Mouse (Mus musculus) neural tube, embryonic 13.5 days (tissue): ENCODE measurements at regions not wholly inside any gene's neighbourhood (a gene's known extent, or its start where the extent isn't known, plus 50 kb on each side); places are given as distances from the start of the nearest gene placed in this dataset.
A peak's percentile ranks its signal among the peaks of the same experiment; 100 is the strongest.

Experiments used
- ATAC-seq: fragments of 200-750 bp; cut with Nextera tagmentation; 2 replicates; pipeline ENCODE4 v1.8.0; 2017; ENCODE audit warnings: low read depth, mild to moderate bottlenecking, moderate TSS enrichment, moderate library complexity
- H3K27ac ChIP-seq: fragments of 300-500 bp; sonication (generic); replicated peaks from 2 replicates; pipeline ENCODE4 v1.5.1; 2015; ENCODE audit warnings: moderate library complexity, mild to moderate bottlenecking, inconsistent platforms
- H3K27me3 ChIP-seq: fragments of 300-500 bp; sonication (generic); 2 replicates; pipeline ENCODE4 v1.6.1; 2015; ENCODE audit warnings: mild to moderate bottlenecking, inconsistent platforms
- H3K36me3 ChIP-seq: fragments of 300-500 bp; sonication (generic); 2 replicates; pipeline ENCODE4 v1.6.1; 2015; ENCODE audit warnings: mild to moderate bottlenecking, inconsistent platforms
- H3K4me1 ChIP-seq: fragments of 300-500 bp; sonication (generic); replicated peaks from 2 replicates; pipeline ENCODE4 v1.6.1; 2015; ENCODE audit warnings: inconsistent platforms
- H3K4me2 ChIP-seq: fragments of 300-500 bp; sonication (generic); 2 replicates; pipeline ENCODE4 v1.6.1; 2015; ENCODE audit warnings: inconsistent platforms, mild to moderate bottlenecking, moderate library complexity
- H3K4me3 ChIP-seq: fragments of 300-500 bp; sonication (generic); 2 replicates; pipeline ENCODE4 v1.5.1; 2015; ENCODE audit warnings: mild to moderate bottlenecking, inconsistent platforms
- H3K9ac ChIP-seq: fragments of 300-500 bp; sonication (generic); 2 replicates; pipeline ENCODE4 v1.6.1; 2015; ENCODE audit warnings: moderate library complexity, mild to moderate bottlenecking, inconsistent platforms
- H3K9me3 ChIP-seq: fragments of 300-500 bp; sonication (generic); 2 replicates; pipeline ENCODE4 v1.6.1; 2016; ENCODE audit warnings: inconsistent platforms
- WGBS: fragments of 180-500 bp; shearing (Covaris S2); methylation state at CpG from one replicate; pipeline ENCODE4 v1.1.7; 2015; 5-methylcytosine and 5-hydroxymethylcytosine counted together

- no peaks in the 10 kb centered on the region for H3K9me3 ChIP-seq
- no peak overlapping the region for H3K4me2 ChIP-seq
- H3K27ac ChIP-seq, result no peak overlapping the region
- H3K27me3 ChIP-seq, result peaks cover 28% of the 10 kb centered on the region
- no peaks in the 10 kb centered on the region for H3K36me3 ChIP-seq
- WGBS, result 55% methylated on average over 4 of the region's 4 CpGs
- H3K9ac ChIP-seq, result no peak overlapping the region
- 0 out of 2 replicates have a peak, but pooled peaks cover 8% of the 10 kb centered on the region for H3K4me1 ChIP-seq
- H3K4me3 ChIP-seq, result no peak overlapping the region
- ATAC-seq, result no peak
Observed at GRCm38 (mm10) chrX:12284741-12285140, 124.6 kb upstream of the Bcor start.

GRCm38 (mm10) chrX:12285141-12285540, 125.0 kb upstream of the Bcor start:
- WGBS, result 54% methylated on average over 5 of the region's 5 CpGs
- Histone ChIP-seq H3K4me1 (0 out of 2 replicates have a peak, but pooled peaks cover 8% of the 10 kb centered on the region), H3K36me3 (no peaks in the 10 kb centered on the region), H3K27ac (no peak overlapping the region), H3K4me3 (no peak overlapping the region), H3K9me3 (no peaks in the 10 kb centered on the region), H3K4me2 (no peak overlapping the region), H3K27me3 (peaks cover 28% of the 10 kb centered on the region), H3K9ac (no peak overlapping the region)
- ATAC-seq, result no peak

- Histone ChIP-seq H3K27ac (no peak overlapping the region), H3K36me3 (no peaks in the 10 kb centered on the region), H3K9me3 (no peaks in the 10 kb centered on the region), H3K27me3 (peaks cover 29% of the 10 kb centered on the region), H3K4me1 (0 out of 2 replicates have a peak, but pooled peaks cover 8% of the 10 kb centered on the region), H3K4me2 (no peak overlapping the region), H3K9ac (no peak overlapping the region), H3K4me3 (no peak overlapping the region)
- 20% methylated on average over 24 of the region's 24 CpGs for WGBS
- ATAC-seq, result peak; percentile 50; the same call in 1 of the 2 replicates
Observed at GRCm38 (mm10) chrX:12285976-12286909, 126.1 kb upstream of the Bcor start.

GRCm38 (mm10) chrX:12286910-12287522, 126.9 kb upstream of the Bcor start:
- WGBS, result 22% methylated on average over 18 of the region's 18 CpGs
- no peaks in the 10 kb centered on the region for H3K36me3 ChIP-seq
- no peak for ATAC-seq

GRCm38 (mm10) chrX:12287656-12288561, 127.8 kb upstream of the Bcor start:
- Histone ChIP-seq H3K9ac (no peak overlapping the region), H3K4me2 (no peak overlapping the region), H3K9me3 (no peaks in the 10 kb centered on the region), H3K27me3 (peaks cover 31% of the 10 kb centered on the region), H3K36me3 (no peaks in the 10 kb centered on the region), H3K4me3 (no peak overlapping the region), H3K4me1 (0 out of 2 replicates have a peak, but pooled peaks cover 8% of the 10 kb centered on the region), H3K27ac (no peak overlapping the region)
- peak; percentile 43 for ATAC-seq
- 14% methylated on average over 16 of the region's 17 CpGs for WGBS

More at GRCm38 (mm10) chrX:12286910-12287522, 126.9 kb upstream of the Bcor start:
- no peak overlapping the region for H3K4me2 ChIP-seq
- peaks cover 31% of the 10 kb centered on the region for H3K27me3 ChIP-seq
- H3K4me1 ChIP-seq, result 0 out of 2 replicates have a peak, but pooled peaks cover 8% of the 10 kb centered on the region
- H3K9me3 ChIP-seq, result no peaks in the 10 kb centered on the region
- no peak overlapping the region for H3K9ac ChIP-seq
- H3K4me3 ChIP-seq, result no peak overlapping the region
- no peak overlapping the region for H3K27ac ChIP-seq

GRCm38 (mm10) chrX:12288562-12289117, 128.5 kb upstream of the Bcor start:
- 47% methylated on average over 5 of the region's 5 CpGs for WGBS
- Histone ChIP-seq H3K4me1 (0 out of 2 replicates have a peak, but pooled peaks cover 8% of the 10 kb centered on the region), H3K4me3 (no peak overlapping the region), H3K4me2 (no peak overlapping the region), H3K36me3 (no peaks in the 10 kb centered on the region), H3K9ac (no peak overlapping the region), H3K27ac (no peak overlapping the region), H3K27me3 (peaks cover 31% of the 10 kb centered on the region), H3K9me3 (no peaks in the 10 kb centered on the region)
- no peak for ATAC-seq

GRCm38 (mm10) chrX:12293146-12293545, 133.0 kb upstream of the Bcor start:
- Histone ChIP-seq H3K27ac (no peak overlapping the region), H3K9me3 (no peaks in the 10 kb centered on the region), H3K36me3 (no peaks in the 10 kb centered on the region), H3K4me2 (no peak overlapping the region), H3K4me3 (no peak overlapping the region), H3K27me3 (peaks cover 12% of the 10 kb centered on the region), H3K4me1 (0 out of 2 replicates have a peak, but pooled peaks cover 3% of the 10 kb centered on the region), H3K9ac (no peak overlapping the region)
- WGBS, result 17% methylated on average over 2 of the region's 2 CpGs
- ATAC-seq, result no peak

- Histone ChIP-seq H3K9me3 (no peaks in the 10 kb centered on the region), H3K36me3 (no peaks in the 10 kb centered on the region), H3K9ac (no peak overlapping the region), H3K4me3 (no peak overlapping the region), H3K27ac (no peak overlapping the region), H3K4me1 (no peaks in the 10 kb centered on the region), H3K27me3 (peaks cover 3% of the 10 kb centered on the region), H3K4me2 (no peak overlapping the region)
- no peak for ATAC-seq
- WGBS, result 68% methylated on average over 9 of the region's 9 CpGs
Observed at GRCm38 (mm10) chrX:12294452-12294851, 134.3 kb upstream of the Bcor start.

- WGBS, result 48% methylated on average over 6 of the region's 6 CpGs
- no peak for ATAC-seq
- no peaks in the 10 kb centered on the region for H3K9me3 ChIP-seq
- no peaks in the 10 kb centered on the region for H3K36me3 ChIP-seq
- H3K4me3 ChIP-seq, result no peak overlapping the region
- H3K4me2 ChIP-seq, result no peak overlapping the region
- H3K27me3 ChIP-seq, result peaks cover 3% of the 10 kb centered on the region
- H3K27ac ChIP-seq, result no peak overlapping the region
- no peaks in the 10 kb centered on the region for H3K4me1 ChIP-seq
- H3K9ac ChIP-seq, result no peak overlapping the region
Observed at GRCm38 (mm10) chrX:12294941-12295340, 134.8 kb upstream of the Bcor start.

GRCm38 (mm10) chrX:12296264-12297053, 136.3 kb upstream of the Bcor start:
- Histone ChIP-seq H3K9ac (no peak overlapping the region), H3K4me1 (no peaks in the 10 kb centered on the region), H3K4me3 (no peak overlapping the region), H3K9me3 (no peaks in the 10 kb centered on the region), H3K27ac (no peak overlapping the region), H3K27me3 (no peaks in the 10 kb centered on the region), H3K36me3 (no peaks in the 10 kb centered on the region), H3K4me2 (no peak overlapping the region)
- no peak; the same call in 1 of the 2 replicates for ATAC-seq
- WGBS, result 64% methylated on average over 9 of the region's 9 CpGs

- Histone ChIP-seq H3K9ac (no peak overlapping the region), H3K36me3 (no peaks in the 10 kb centered on the region), H3K9me3 (no peaks in the 10 kb centered on the region), H3K4me2 (no peak overlapping the region), H3K4me1 (no peaks in the 10 kb centered on the region), H3K27me3 (no peaks in the 10 kb centered on the region), H3K4me3 (no peak overlapping the region), H3K27ac (no peak overlapping the region)
- ATAC-seq, result no peak
- 80% methylated on average over 5 of the region's 5 CpGs for WGBS
Observed at GRCm38 (mm10) chrX:12298609-12299008, 138.5 kb upstream of the Bcor start.
